Mouse (Mus musculus) MEL (cell line): Measurements from ENCODE around the gene Krtap19-4. TPM values are rescaled to one million over a fixed set of nuclear protein-coding genes. Genes with fewer than 3 reads are reported as not detected.

Experiments
- DNase-seq: peaks from one replicate; pipeline ENCODE4 v3.0.0; 2011; ENCODE audit warnings: low read depth, low spot score
- H3K27ac ChIP-seq: 2 replicates; pipeline ENCODE4 v1.5.1; 2012; ENCODE audit warnings: low read depth, mild to moderate bottlenecking, control low read depth, low read length, moderate library complexity; ENCODE audit not compliant: control insufficient read depth
- H3K27me3 ChIP-seq, 2 experiments: fragments of 150-350 bp in 1 of 2; sonication (generic) in 1 of 2; 2 replicates each; pipeline ENCODE4 v1.6.1; 2012; ENCODE audit warnings: low read length in 2 of 2, mild to moderate bottlenecking in 2 of 2, improper control_type of control experiment in 1 of 2, moderate library complexity in 1 of 2; ENCODE audit not compliant: insufficient read depth in 2 of 2, control insufficient read depth in 1 of 2
- H3K36me3 ChIP-seq, 2 experiments: 2 replicates each; pipeline ENCODE4 v1.6.1; 2012 to 2014; ENCODE audit warnings: low read length in 2 of 2, improper control_type of control experiment in 1 of 2, inconsistent platforms in 1 of 2, mild to moderate bottlenecking in 1 of 2; ENCODE audit not compliant: insufficient read depth in 2 of 2, control insufficient read depth in 1 of 2
- H3K4me1 ChIP-seq, 2 experiments: fragments of 150-350 bp in 1 of 2; sonication (generic) in 1 of 2; 2 replicates each; pipeline ENCODE4 v1.6.1; 2012; ENCODE audit warnings: low read length in 2 of 2, improper control_type of control experiment in 1 of 2, mild to moderate bottlenecking in 1 of 2; ENCODE audit not compliant: insufficient read depth in 2 of 2, control insufficient read depth in 1 of 2
- H3K4me3 ChIP-seq, 2 experiments: fragments of 150-350 bp in 1 of 2; sonication (generic) in 1 of 2; 2 replicates each; pipeline ENCODE4 v1.5.1; 2012; ENCODE audit warnings: low read depth in 2 of 2, low read length in 2 of 2, mild to moderate bottlenecking in 2 of 2, moderate library complexity in 2 of 2, control low read depth in 1 of 2, improper control_type of control experiment in 1 of 2; ENCODE audit not compliant: control insufficient read depth in 1 of 2, insufficient read depth in 1 of 2
- H3K79me2 ChIP-seq: 2 replicates; pipeline ENCODE4 v1.6.1; 2012; ENCODE audit warnings: mild to moderate bottlenecking, low read length, moderate library complexity; ENCODE audit not compliant: control insufficient read depth, poor library complexity, insufficient read depth
- H3K9ac ChIP-seq: 2 replicates; pipeline ENCODE4 v1.6.1; 2012; ENCODE audit warnings: low read depth, mild to moderate bottlenecking, control low read depth, low read length, moderate library complexity; ENCODE audit not compliant: control insufficient read depth, poor library complexity, severe bottlenecking
- H3K9me3 ChIP-seq: fragments of 150-350 bp; sonication (generic); replicated peaks from 2 replicates; pipeline ENCODE4 v1.6.1; 2012; ENCODE audit warnings: mild to moderate bottlenecking, low read length, improper control_type of control experiment, moderate library complexity; ENCODE audit not compliant: insufficient read depth
- BHLHE40 ChIP-seq: IDR thresholded peaks from 2 replicates; pipeline ENCODE4 v1.6.1; 2012; ENCODE audit warnings: low read depth, mild to moderate bottlenecking, inconsistent platforms, low read length, improper control_type of control experiment, borderline replicate concordance
- CHD2 ChIP-seq: IDR thresholded peaks from 2 replicates; pipeline ENCODE4 v1.6.1; 2011; ENCODE audit warnings: low read length, improper control_type of control experiment
- ELF1 ChIP-seq: IDR thresholded peaks from 2 replicates; pipeline ENCODE4 v1.6.1; 2014; ENCODE audit warnings: low read depth, mild to moderate bottlenecking, inconsistent platforms, low read length, improper control_type of control experiment, moderate library complexity
- EP300 ChIP-seq, 2 experiments: IDR thresholded peaks; 2 replicates each; pipeline ENCODE4 v1.6.1; 2011; ENCODE audit warnings: improper control_type of control experiment in 2 of 2, low read length in 2 of 2, low read depth in 1 of 2, mild to moderate bottlenecking in 1 of 2
- ETS1 ChIP-seq: IDR thresholded peaks from 2 replicates; pipeline ENCODE4 v1.6.1; 2012; ENCODE audit warnings: low read depth, mild to moderate bottlenecking, inconsistent platforms, low read length, improper control_type of control experiment, moderate library complexity
- GATA1 ChIP-seq: IDR thresholded peaks from 2 replicates; pipeline ENCODE4 v1.6.1; 2011; ENCODE audit warnings: low read depth, low read length, improper control_type of control experiment
- JUND ChIP-seq: IDR thresholded peaks from 2 replicates; pipeline ENCODE4 v1.6.1; 2011; ENCODE audit warnings: low read depth, mild to moderate bottlenecking, improper control_type of control experiment, low read length
- KAT2A ChIP-seq: conservative IDR thresholded peaks from 2 replicates; pipeline ENCODE4 v1.6.1; 2012; ENCODE audit warnings: low read depth, low read length, improper control_type of control experiment, inconsistent platforms
- MAFK ChIP-seq: IDR thresholded peaks from 2 replicates; pipeline ENCODE4 v1.6.1; 2011; ENCODE audit warnings: low read depth, mild to moderate bottlenecking, low read length, improper control_type of control experiment, borderline replicate concordance
- MYB ChIP-seq: IDR thresholded peaks from 2 replicates; pipeline ENCODE4 v1.6.1; 2011; ENCODE audit warnings: mild to moderate bottlenecking, low read depth, low read length, improper control_type of control experiment
- MYC ChIP-seq: IDR thresholded peaks from 2 replicates; pipeline ENCODE4 v1.6.1; 2011; ENCODE audit warnings: low read depth, mild to moderate bottlenecking, low read length, improper control_type of control experiment, moderate library complexity
- POLR2A ChIP-seq, 2 experiments: IDR thresholded peaks; 2 replicates each; pipeline ENCODE4 v1.6.1; 2011 to 2012; ENCODE audit warnings: low read length in 2 of 2, mild to moderate bottlenecking in 2 of 2, control low read depth in 1 of 2, improper control_type of control experiment in 1 of 2, low read depth in 1 of 2, moderate library complexity in 1 of 2; ENCODE audit not compliant: control insufficient read depth in 1 of 2, insufficient read depth in 1 of 2, poor library complexity in 1 of 2
- POLR2AphosphoS2 ChIP-seq: IDR thresholded peaks from 2 replicates; pipeline ENCODE4 v1.6.1; 2011; ENCODE audit warnings: low read length, improper control_type of control experiment
- RCOR1 ChIP-seq: IDR thresholded peaks from 2 replicates; pipeline ENCODE4 v1.6.1; 2012; ENCODE audit warnings: low read depth, mild to moderate bottlenecking, inconsistent platforms, low read length, improper control_type of control experiment
- TBP ChIP-seq: IDR thresholded peaks from 2 replicates; pipeline ENCODE4 v1.8.0; 2011; ENCODE audit warnings: low read depth, low read length, improper control_type of control experiment
- TCF12 ChIP-seq: IDR thresholded peaks from 2 replicates; pipeline ENCODE4 v1.6.1; 2014; ENCODE audit warnings: low read depth, mild to moderate bottlenecking, inconsistent platforms, low read length, improper control_type of control experiment, moderate library complexity
- USF1 ChIP-seq: IDR thresholded peaks from 2 replicates; pipeline ENCODE4 v1.6.1; 2014; ENCODE audit warnings: low read depth, mild to moderate bottlenecking, inconsistent platforms, low read length, improper control_type of control experiment, moderate library complexity
- ZC3H11A ChIP-seq: IDR thresholded peaks from 2 replicates; pipeline ENCODE4 v1.6.1; 2012; ENCODE audit warnings: low read depth, mild to moderate bottlenecking, inconsistent platforms, low read length, improper control_type of control experiment
- ZMIZ1 ChIP-seq: IDR thresholded peaks from 2 replicates; pipeline ENCODE4 v1.6.1; 2012; ENCODE audit warnings: low read depth, mild to moderate bottlenecking, inconsistent platforms, low read length, improper control_type of control experiment, moderate library complexity
- polyA plus RNA-seq, 2 experiments: library from polyadenylated mRNA; stranded (reverse) in 1 of 2; unstranded in 1 of 2; fragments of >175 nt in 1 of 2; fragments of >200 nt in 1 of 2; gene quantifications; 2 replicates each; pipeline versions ENCODE4 v1.2.1 to v1.2.4; 2012; ENCODE audit warnings: low replicate concordance in 2 of 2, low read depth in 1 of 2; ENCODE audit not compliant: insufficient read length in 2 of 2, insufficient read depth in 1 of 2, missing spikeins in 1 of 2
- total RNA-seq: library from RNA; depleted of rRNA; stranded (reverse); fragments of 300-350 nt; gene quantifications from 2 replicates; pipeline ENCODE4 v1.2.3, GENCODE M21; 2012

Krtap19-4 gene
- total and polyA plus RNA-seq, 3 experiments: not detected

DNA sequence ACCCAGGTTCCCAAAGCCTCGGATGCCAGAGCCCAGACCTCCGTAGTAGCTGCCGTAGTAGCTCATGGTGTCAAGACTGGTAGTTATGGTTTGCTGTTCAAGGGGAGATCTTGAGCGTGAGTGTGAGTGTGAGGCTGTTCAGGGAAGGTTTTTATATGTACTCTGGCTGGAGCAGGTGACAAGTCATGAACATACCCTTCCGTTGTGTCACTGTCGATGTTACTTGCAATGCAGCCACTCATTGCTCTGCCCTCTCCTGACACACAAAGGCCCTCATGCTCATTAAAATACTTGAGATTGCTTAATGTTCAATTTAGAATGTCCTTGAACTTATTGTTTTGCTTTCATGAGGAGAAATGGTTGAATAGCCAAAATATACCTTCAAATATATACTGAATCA is 11.5 kb upstream of the Krtap19-4 start, which contains the start of gene Krtap19-5:
TSS of gene Krtap19-5 (minus strand) at position 101 of the 400 bp plus-strand sequence.
- DNase-seq: no peak
- Histone ChIP-seq H3K4me1 (no peaks in the 10 kb centered on the region), H3K9me3 (no peaks in the 10 kb centered on the region), H3K79me2 (no peaks in the 10 kb centered on the region), H3K27ac (no peak within 1 kb of the TSS), H3K36me3 (no peaks in the 10 kb centered on the region), H3K27me3 (no peaks in the 10 kb centered on the region), H3K4me3 (no peak within 1 kb of the TSS), H3K9ac (no peak within 1 kb of the TSS)
- TF ChIP-seq RCOR1: no peak
- no peak for TF ChIP-seq MYC
- no peak for TF ChIP-seq ZC3H11A
- no peak for TF ChIP-seq JUND
- no peak for TF ChIP-seq USF1
- TF ChIP-seq EP300 (IDR thresholded peaks at IDR 0.05; ENCODE audit: low read depth in 1 of 2, low read length in 2 of 2): no peak
- TF ChIP-seq ZMIZ1: no peak
- TF ChIP-seq ELF1: no peak
- TF ChIP-seq TCF12: no peak
- no peak for TF ChIP-seq CHD2
- no peak for TF ChIP-seq POLR2AphosphoS2
- TF ChIP-seq BHLHE40: no peak
- TF ChIP-seq ETS1: no peak
- no peak for TF ChIP-seq KAT2A
- no peak for TF ChIP-seq TBP

DNA sequence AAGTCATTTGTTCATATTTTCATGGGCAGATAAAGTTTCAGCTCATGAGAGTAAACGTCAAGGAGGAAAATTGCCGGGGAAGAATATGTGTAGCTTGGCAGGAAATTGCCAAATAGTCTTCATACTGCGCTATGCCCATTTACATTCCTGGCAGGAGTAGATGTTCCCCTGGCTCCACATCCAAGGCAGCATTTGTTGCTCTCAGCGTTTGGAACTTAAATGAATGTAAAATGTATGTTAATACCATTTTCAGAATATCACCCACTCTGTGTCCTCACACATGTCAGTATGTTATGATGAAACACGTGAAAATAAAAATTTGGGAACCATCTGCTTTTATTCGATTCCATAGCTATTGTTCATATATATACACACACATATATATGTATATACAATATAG is 2.0 kb upstream of the Krtap19-4 start:
- Histone ChIP-seq H3K4me1 (no peaks in the 10 kb centered on the region), H3K27me3 (no peaks in the 10 kb centered on the region), H3K4me3 (no peak overlapping the region), H3K9me3 (no peaks in the 10 kb centered on the region), H3K79me2 (no peaks in the 10 kb centered on the region), H3K27ac (no peak overlapping the region), H3K36me3 (no peaks in the 10 kb centered on the region), H3K9ac (no peak overlapping the region)
- TF ChIP-seq MYB (no peak), BHLHE40 (no peak), POLR2AphosphoS2 (no peak), GATA1 (no peak), MAFK (no peak), POLR2A (IDR thresholded peaks at IDR 0.05; ENCODE audit: control insufficient read depth in 1 of 2, insufficient read depth in 1 of 2, low read depth in 1 of 2, low read length in 2 of 2, poor library complexity in 1 of 2) (no peak), TBP (no peak)
- DNase-seq: no peak
